8 mouse cellular contexts compared by ENCODE assay signal in genomic region chr1:135729821-135730220, GRCm38 (mm10). TPM values are rescaled to one million over a fixed set of nuclear protein-coding genes. Genes with fewer than 3 reads are reported as not detected.
DNase-seq lines count a peak whose midpoint lies in the region; ATAC-seq and TF ChIP-seq lines count a peak whose summit lies in the region.

No protein-coding gene starts in this region.

- H3K36me3 ChIP-seq in heart, embryonic 13.5 days: no peaks in the 10 kb centered on the region; the same call in 1 of the 2 replicates
- H3K36me3 ChIP-seq in E14TG2a.4 (ENCODE audit: insufficient read depth, low read length): no peaks in the 10 kb centered on the region
- H3K36me3 ChIP-seq in forebrain, embryonic 14.5 days (ENCODE audit: control insufficient read depth, insufficient read depth, low read length): no peaks in the 10 kb centered on the region
- H3K36me3 ChIP-seq in liver, postnatal 0 days (replicated peaks; ENCODE audit: insufficient read depth, low read length): no peaks in the 10 kb centered on the region

- TF ChIP-seq CTCF in E14TG2a.4 (conservative IDR thresholded peaks at IDR 0.05; ENCODE audit: low read length): no peak
- no peak for TF ChIP-seq CTCF in liver, postnatal 0 days (IDR thresholded peaks at IDR 0.05; ENCODE audit: low read depth)

- no peak for TF ChIP-seq EP300 in liver, postnatal 0 days (IDR thresholded peaks at IDR 0.05; ENCODE audit: low read depth)

- H3K4me3 ChIP-seq in heart, embryonic 13.5 days: peak overlapping the region; percentile 86
- H3K4me3 ChIP-seq in E14TG2a.4 (replicated peaks; ENCODE audit: low read length): peak overlapping the region; percentile 84
- peak overlapping the region; percentile 45 for H3K4me3 ChIP-seq in forebrain, embryonic 14.5 days (ENCODE audit: low read depth, low read length)
- H3K4me3 ChIP-seq in liver, postnatal 0 days (ENCODE audit: low read depth, low read length): peak overlapping the region; percentile 83

- H3K4me1 ChIP-seq in heart, embryonic 13.5 days: peaks cover 78% of the 10 kb centered on the region
- H3K4me1 ChIP-seq in E14TG2a.4 (replicated peaks; ENCODE audit: low read depth, low read length): peaks cover 65% of the 10 kb centered on the region
- H3K4me1 ChIP-seq in forebrain, embryonic 14.5 days (ENCODE audit: control insufficient read depth, insufficient read depth, low read length): peaks cover 36% of the 10 kb centered on the region
- H3K4me1 ChIP-seq in liver, postnatal 0 days (ENCODE audit: insufficient read depth): peaks cover 31% of the 10 kb centered on the region

- WGBS in heart, embryonic 13.5 days: 9% methylated on average over 4 of the region's 4 CpGs
- 23% methylated on average over 4 of the region's 4 CpGs for WGBS in forebrain, embryonic 14.5 days
- 17% methylated on average over 4 of the region's 4 CpGs for WGBS in liver, postnatal 0 days (ENCODE audit: insufficient replicate concordance)

- H3K4me2 ChIP-seq in heart, embryonic 13.5 days: peak overlapping the region; percentile 87
- peak overlapping the region; percentile 83 for H3K4me2 ChIP-seq in forebrain, embryonic 14.5 days (ENCODE audit: low read length)
- H3K4me2 ChIP-seq in liver, postnatal 0 days (ENCODE audit: low read depth, low read length): peak overlapping the region; percentile 92

- no peak for DNase-seq in heart, postnatal 36 days
- no peak for DNase-seq in forebrain, embryonic 14.5 days (ENCODE audit: low spot score)
- DNase-seq in liver, postnatal 0 days: no peak
- DNase-seq in Muller cell, postnatal 12 days (ENCODE audit: inconsistent ontology term): no peak
- DNase-seq in left cerebral cortex, postnatal 14 days (ENCODE audit: low spot score in 2 of 2): no peak
- DNase-seq in lung, postnatal 4 days: no peak

- peak overlapping the region; percentile 96 for H3K9ac ChIP-seq in heart, embryonic 13.5 days
- peak overlapping the region; percentile 64 for H3K9ac ChIP-seq in forebrain, embryonic 14.5 days (ENCODE audit: low read length)
- H3K9ac ChIP-seq in liver, postnatal 0 days (replicated peaks): peak overlapping the region; percentile 88

- intact Hi-C loops in heart, postnatal 36 days (cut with DNase I): no loop called here
- intact Hi-C loops in left cerebral cortex, postnatal 14 days (cut with DNase I): loop anchor here (10.0 kb wide), 1 partner anchor 215 kb away; no protein-coding TSS in a partner anchor

- ATAC-seq in heart, embryonic 13.5 days (ENCODE audit: extremely low read depth, insufficient number of reproducible peaks, low FRiP score, low TSS enrichment): no peak
- ATAC-seq in forebrain, embryonic 14.5 days: no peak
- no peak for ATAC-seq in liver, postnatal 0 days

- no peaks in the 10 kb centered on the region for H3K9me3 ChIP-seq in heart, embryonic 13.5 days
- H3K9me3 ChIP-seq in E14TG2a.4 (ENCODE audit: low read length): peaks cover 4% of the 10 kb centered on the region; the same call in 1 of the 2 replicates
- H3K9me3 ChIP-seq in forebrain, embryonic 14.5 days (replicated peaks; ENCODE audit: control insufficient read depth, low read length): no peaks in the 10 kb centered on the region
- no peaks in the 10 kb centered on the region for H3K9me3 ChIP-seq in liver, postnatal 0 days (ENCODE audit: low read length)

- H3K27ac ChIP-seq in heart, embryonic 13.5 days (replicated peaks): peak overlapping the region; percentile 98
- H3K27ac ChIP-seq in forebrain, embryonic 14.5 days (ENCODE audit: low read depth, low read length): no peak overlapping the region
- peak overlapping the region; percentile 88 for H3K27ac ChIP-seq in liver, postnatal 0 days (ENCODE audit: low read depth)

- H3K27me3 ChIP-seq in heart, embryonic 13.5 days (replicated peaks): no peaks in the 10 kb centered on the region
- peaks cover 11% of the 10 kb centered on the region for H3K27me3 ChIP-seq in E14TG2a.4 (ENCODE audit: insufficient read depth, low read length)
- H3K27me3 ChIP-seq in forebrain, embryonic 14.5 days (replicated peaks; ENCODE audit: control insufficient read depth, insufficient read depth, low read length): no peaks in the 10 kb centered on the region
- H3K27me3 ChIP-seq in liver, postnatal 0 days (ENCODE audit: insufficient read depth, low read length): no peaks in the 10 kb centered on the region

RNA-seq across cellular contexts. Expression of gene Csrp1, which starts 10.0 kb away (rescaled TPM):
- polyA plus RNA-seq in heart, embryonic 13.5 days (2015; fragmentation: Nextera tagmentation; extraction: Ambion mirVana): 207 and 208 TPM in 2 replicates
- 10 to 100 TPM; 46.5 to 52.8 TPM for total RNA-seq in heart, postnatal 36 days (2021)
- polyA plus RNA-seq in forebrain, embryonic 14.5 days (2014; fragmentation: Nextera tagmentation; extraction: Ambion mirVana): 22.3 and 24.9 TPM in 2 replicates
- 23.5 and 25.9 TPM in 2 replicates for polyA plus RNA-seq in liver, postnatal 0 days (2015; fragmentation: Nextera tagmentation; extraction: Ambion mirVana)
- 100 to 1,000 TPM; 133 to 136 TPM for total RNA-seq in left cerebral cortex, postnatal 14 days (2021)

RNA-seq across cellular contexts. Expression of gene Phlda3, which starts 36.1 kb away (rescaled TPM):
- 67.1 and 75.3 TPM in 2 replicates for polyA plus RNA-seq in heart, embryonic 13.5 days (2015; fragmentation: Nextera tagmentation; extraction: Ambion mirVana)
- total RNA-seq in heart, postnatal 36 days (2021): 10 to 100 TPM in 1 of 2 experiments, 1 to 10 TPM in 1; 9.7 to 13.3 TPM
- polyA plus RNA-seq in forebrain, embryonic 14.5 days (2014; fragmentation: Nextera tagmentation; extraction: Ambion mirVana): 16.4 and 17.4 TPM in 2 replicates
- 4.0 and 4.9 TPM in 2 replicates for polyA plus RNA-seq in liver, postnatal 0 days (2015; fragmentation: Nextera tagmentation; extraction: Ambion mirVana)
- total RNA-seq in left cerebral cortex, postnatal 14 days (2021): 10 to 100 TPM; 15.0 to 16.6 TPM

RNA-seq across cellular contexts. Expression of gene Tnni1, which starts 49.4 kb away (rescaled TPM):
- polyA plus RNA-seq in heart, embryonic 13.5 days (2015; fragmentation: Nextera tagmentation; extraction: Ambion mirVana): 3,602 and 4,207 TPM in 2 replicates
- 1 to 10 TPM; 1.0 to 1.4 TPM for total RNA-seq in heart, postnatal 36 days (2021)
- polyA plus RNA-seq in forebrain, embryonic 14.5 days (2014; fragmentation: Nextera tagmentation; extraction: Ambion mirVana): 0.39 TPM in 1 of 2 replicates, not detected in the other
- 1.2 and 4.7 TPM in 2 replicates for polyA plus RNA-seq in liver, postnatal 0 days (2015; fragmentation: Nextera tagmentation; extraction: Ambion mirVana)
- total RNA-seq in left cerebral cortex, postnatal 14 days (2021): 1 to 10 TPM; 2.3 to 2.5 TPM

Comparison
In these comparisons a context has a peak if more than half of its experiments do, and no peak if none do; other contexts are left out.
1. RNA of gene Tnni1, which starts 49.4 kb away (polyA plus RNA-seq): 3,602 to 4,207 TPM in heart, embryonic 13.5 days; 1.2 to 4.7 TPM in liver, postnatal 0 days and 0.39 TPM in forebrain, embryonic 14.5 days; every median in the first group is over 100 times any median in the second.
2. Peak in every context shown above with its lines, with median percentiles within 50 percentile points of each other: H3K4me2 ChIP-seq, H3K4me3 ChIP-seq and H3K9ac ChIP-seq.